Mouse (Mus musculus): Measurements from ENCODE around the gene Mxi1.

GRCm38 (mm10) chr19:53420924-53421582 lies 110.7 kb downstream of the Mxi1 start:
- TF ChIP-seq EP300 (IDR thresholded peaks at IDR 0.05; ENCODE audit: low read depth) (no peak), CTCF (IDR thresholded peaks at IDR 0.05; ENCODE audit: low read depth) (no peak)

Measured in liver, embryonic 14.5 days (tissue).